Mouse (Mus musculus): ENCODE results near the gene Bcl9. TPM values are rescaled to one million over a fixed set of nuclear protein-coding genes. Genes with fewer than 3 reads are reported as not detected.

Bcl9 gene
- polyA plus RNA-seq, 1 experiment from 2014 or later: 17.9 TPM

DNA sequence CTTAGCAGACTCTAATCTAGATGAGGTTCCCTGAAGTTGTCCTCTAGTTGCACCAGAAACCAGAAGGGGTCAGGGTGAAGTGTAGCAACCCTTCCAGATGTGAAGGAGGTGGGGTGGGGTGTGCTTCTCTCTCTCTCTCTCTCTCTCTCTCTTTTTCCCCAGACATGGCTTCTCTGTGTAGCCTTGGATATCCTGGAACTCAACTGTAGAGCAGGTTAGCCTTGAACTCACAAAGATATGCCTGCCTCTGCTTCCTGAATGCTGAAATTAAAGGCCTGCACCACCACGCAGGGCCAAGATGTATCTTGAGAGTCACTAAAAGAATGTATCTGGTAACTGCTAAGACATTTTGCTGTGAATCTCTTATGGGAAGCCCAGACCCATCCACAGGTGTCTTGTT, 140.4 kb downstream of the Bcl9 start:
- Histone ChIP-seq H3K36me3 (ENCODE audit: control insufficient read depth, insufficient read depth, low read length) (no peaks in the 10 kb centered on the region), H3K27ac (ENCODE audit: low read depth, low read length) (no peak overlapping the region), H3K4me3 (ENCODE audit: low read depth, low read length) (no peak overlapping the region), H3K4me2 (peak overlapping the region; percentile 89; the same call in 1 of the 2 replicates), H3K9me3 (ENCODE audit: control insufficient read depth, low read length) (no peaks in the 10 kb centered on the region), H3K9ac (ENCODE audit: low read depth, low read length) (no peak overlapping the region), H3K27me3 (replicated peaks; ENCODE audit: control insufficient read depth, insufficient read depth, low read length) (no peaks in the 10 kb centered on the region), H3K4me1 (replicated peaks; ENCODE audit: control insufficient read depth, insufficient read depth, low read length) (peaks cover 9% of the 10 kb centered on the region; the same call in 1 of the 2 replicates)
- WGBS: 75% methylated on average over 1 of the region's 1 CpGs
- ATAC-seq (replicated peaks; ENCODE audit: low FRiP score): no peak
- DNase-seq (ENCODE audit: low spot score): no peak

DNA sequence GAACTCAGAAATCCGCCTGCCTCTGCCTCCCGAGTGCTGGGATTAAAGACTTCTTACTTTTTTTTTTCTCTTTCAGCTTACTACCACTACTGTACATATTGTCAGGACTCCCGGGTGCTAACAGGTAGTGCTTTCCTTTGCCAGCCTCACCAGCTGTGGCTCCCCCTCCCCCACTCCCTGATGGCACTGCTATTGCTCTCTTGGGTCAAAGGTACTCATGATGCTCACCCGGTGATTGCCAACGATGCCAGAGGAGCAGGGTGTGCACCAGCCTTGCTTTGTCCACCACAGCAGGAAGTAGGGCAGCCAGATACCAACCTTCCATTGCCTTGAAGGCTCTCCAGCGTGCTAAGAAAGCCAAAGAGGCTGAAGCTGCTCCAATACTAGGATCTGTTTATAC, 141.3 kb downstream of the Bcl9 start:
- WGBS: 91% methylated on average over 6 of the region's 6 CpGs
- Histone ChIP-seq H3K4me3 (ENCODE audit: low read depth, low read length) (no peak overlapping the region), H3K4me2 (no peak overlapping the region), H3K9me3 (ENCODE audit: control insufficient read depth, low read length) (no peaks in the 10 kb centered on the region), H3K9ac (ENCODE audit: low read depth, low read length) (no peak overlapping the region), H3K27me3 (replicated peaks; ENCODE audit: control insufficient read depth, insufficient read depth, low read length) (no peaks in the 10 kb centered on the region), H3K4me1 (replicated peaks; ENCODE audit: control insufficient read depth, insufficient read depth, low read length) (peaks cover 9% of the 10 kb centered on the region; the same call in 1 of the 2 replicates), H3K27ac (ENCODE audit: low read depth, low read length) (no peak overlapping the region), H3K36me3 (ENCODE audit: control insufficient read depth, insufficient read depth, low read length) (no peaks in the 10 kb centered on the region)
- ATAC-seq (replicated peaks; ENCODE audit: low FRiP score): no peak
- no peak for DNase-seq (ENCODE audit: low spot score)

Other genes with a start within 250 kb of the Bcl9 start
- gene Acp6, start 139.1 kb downstream of the Bcl9 start, polyA plus RNA-seq (2014; fragmentation: Nextera tagmentation; extraction: Ambion mirVana): 41.1 and 41.4 TPM in 2 replicates
- gene Olfr1402, start 124.1 kb upstream of the Bcl9 start, polyA plus RNA-seq (2014; fragmentation: Nextera tagmentation; extraction: Ambion mirVana): not detected in 2 replicates